Mouse (Mus musculus): ENCODE data around the gene Nbeal2. TPM values are rescaled to one million over a fixed set of nuclear protein-coding genes. Genes with fewer than 3 reads are reported as not detected.

The Nbeal2 gene
- total and polyA plus RNA-seq, 3 experiments: 3.2 to 19.7 (median 8.4) TPM

- TF ChIP-seq MAZ (IDR thresholded peaks at IDR 0.05; ENCODE audit: low read depth, low read length) (peak; percentile 98), UBTF (IDR thresholded peaks at IDR 0.05; ENCODE audit: low read depth, low read length) (no peak), HCFC1 (IDR thresholded peaks at IDR 0.05; ENCODE audit: low read depth, low read length) (peak; percentile 76), JUND (conservative IDR thresholded peaks at IDR 0.05; ENCODE audit: low read depth, low read length) (no peak), ZKSCAN1 (IDR thresholded peaks at IDR 0.05; ENCODE audit: borderline replicate concordance, low read depth, low read length) (no peak), RCOR1 (conservative IDR thresholded peaks at IDR 0.05; ENCODE audit: low read depth, low read length) (no peak), ZC3H11A (IDR thresholded peaks at IDR 0.05; ENCODE audit: low read depth, low read length) (no peak), MXI1 (IDR thresholded peaks at IDR 0.05; ENCODE audit: low read depth, low read length) (no peak; the same call in 1 of the 2 replicates), RAD21 (IDR thresholded peaks at IDR 0.05; ENCODE audit: low read depth, low read length) (no peak), PAX5 (IDR thresholded peaks at IDR 0.05; ENCODE audit: low read length) (no peak), KAT2A (IDR thresholded peaks at IDR 0.05; ENCODE audit: insufficient replicate concordance, low read length) (peak; percentile 54; the same call in 1 of the 2 replicates)
These were observed 2.6 kb upstream of the Nbeal2 start, which contains the start of gene Ccdc12 (continued) for GRCm38 (mm10) chr9:110656249-110657221.

- peak overlapping the region; percentile 15 to 69 (median 67) for H3K4me3 ChIP-seq (replicated peaks in 1 of 3; ENCODE audit: low read depth in 2 of 3, low read length in 2 of 3, poor library complexity in 1 of 3)
- dilution Hi-C loops (cut with MboI; ENCODE audit: extremely low pct_ligation_motif_present, extremely low pct_unique_long_range_greater_than_20kb, low sequenced_read_pairs) (no loop called here), in situ Hi-C loops (cut with MboI; ENCODE audit: low pct_ligation_motif_present, low pct_unique_long_range_greater_than_20kb, low sequenced_read_pairs) (no loop called here)
- no peak for DNase-seq (ENCODE audit: extremely low read depth)
- H3K4me2 ChIP-seq (ENCODE audit: insufficient read depth, low read depth, poor library complexity, severe bottlenecking): peak overlapping the region; percentile 41
- H3K9me3 ChIP-seq (replicated peaks; ENCODE audit: low read length): no peaks in the 10 kb centered on the region
- no peak overlapping the region for H3K27ac ChIP-seq (ENCODE audit: insufficient read depth, low read depth)
- H3K79me2 ChIP-seq (replicated peaks; ENCODE audit: control insufficient read depth, extremely low read depth, insufficient read depth, poor library complexity, severe bottlenecking): peaks cover 24% of the 10 kb centered on the region
- 0 out of 2 replicates have a peak overlapping the region, but pooled peaks have one; percentile 5 for H3K9ac ChIP-seq (ENCODE audit: insufficient read depth, low read depth)
- no peaks in the 10 kb centered on the region for H3K27me3 ChIP-seq (replicated peaks)
- TF ChIP-seq MAX (IDR thresholded peaks at IDR 0.05; ENCODE audit: low read length) (no peak), POLR2A (IDR thresholded peaks at IDR 0.05; ENCODE audit: low read depth, low read length) (no peak), CTCF (conservative IDR thresholded peaks at IDR 0.05 in 1 of 2, IDR thresholded peaks at IDR 0.05 in 1 of 2; ENCODE audit: low read depth in 2 of 2, low read length in 2 of 2) (no peak), IRF4 (IDR thresholded peaks at IDR 0.05; ENCODE audit: low read depth, low read length) (no peak), GABPA (IDR thresholded peaks at IDR 0.05; ENCODE audit: insufficient replicate concordance, low read depth, low read length) (no peak), MAZ (IDR thresholded peaks at IDR 0.05; ENCODE audit: low read depth, low read length) (no peak), CHD2 (IDR thresholded peaks at IDR 0.05; ENCODE audit: low read length) (no peak)
- H3K4me1 ChIP-seq (ENCODE audit: control insufficient read depth in 1 of 2, insufficient read depth in 2 of 2): peaks cover 23 to 72% of the 10 kb centered on the region in 2 experiments
- H3K36me3 ChIP-seq (replicated peaks in 1 of 2; ENCODE audit: control insufficient read depth in 1 of 2, insufficient read depth in 1 of 2, low read length in 1 of 2): peaks cover 0 to 12% of the 10 kb centered on the region in 2 experiments
These were observed 1.7 kb upstream of the Nbeal2 start for GRCm38 (mm10) chr9:110655651-110656007.
